Mouse (Mus musculus) C2C12 (cell line): Measurements from ENCODE around the gene S100pbp. TPM values are rescaled to one million over a fixed set of nuclear protein-coding genes. Genes with fewer than 3 reads are reported as not detected.

Experiments used
- H3K27me3 ChIP-seq: one replicate; pipeline ENCODE4 v1.6.1; 2011; ENCODE audit not compliant: control insufficient read depth, insufficient read depth, insufficient read length
- H3K36me3 ChIP-seq: one replicate; pipeline ENCODE4 v1.6.1; 2011; ENCODE audit not compliant: control insufficient read depth, insufficient read depth
- H3K4me3 ChIP-seq: one replicate; pipeline ENCODE4 v1.5.1; 2011; ENCODE audit warnings: mild to moderate bottlenecking, control low read depth; ENCODE audit not compliant: poor library complexity, insufficient read depth, severe bottlenecking
- H3K79me2 ChIP-seq: one replicate; pipeline ENCODE4 v1.6.1; 2011; ENCODE audit not compliant: control insufficient read depth, insufficient read depth
- H3K79me3 ChIP-seq: one replicate; pipeline ENCODE4 v1.6.1; 2011; ENCODE audit warnings: low read depth, control low read depth
- H3ac ChIP-seq: one replicate; pipeline ENCODE3; 2011; ENCODE audit warnings: low read depth; ENCODE audit not compliant: control insufficient read depth, insufficient read length
- CEBPB ChIP-seq: IDR thresholded peaks from one replicate; pipeline ENCODE4 v1.6.1; 2011; ENCODE audit warnings: low read depth, mild to moderate bottlenecking, control low read depth, moderate library complexity
- CTCF ChIP-seq: IDR thresholded peaks from one replicate; pipeline ENCODE4 v1.5.1; 2011; ENCODE audit not compliant: control insufficient read depth, insufficient read depth, insufficient read length
- FOSL1 ChIP-seq: IDR thresholded peaks from one replicate; pipeline ENCODE4 v1.8.0; 2011; ENCODE audit warnings: mild to moderate bottlenecking, low read length; ENCODE audit not compliant: poor library complexity, insufficient read depth, severe bottlenecking
- MAX ChIP-seq: IDR thresholded peaks from one replicate; pipeline ENCODE4 v1.6.1; 2011; ENCODE audit warnings: mild to moderate bottlenecking, control low read depth
- MYOD1 ChIP-seq: IDR thresholded peaks from one replicate; pipeline ENCODE4 v1.6.1; 2011; ENCODE audit warnings: low read depth; ENCODE audit not compliant: control insufficient read depth, insufficient read length
- MYOG ChIP-seq: IDR thresholded peaks from one replicate; pipeline ENCODE4 v1.6.1; 2011; ENCODE audit not compliant: control insufficient read depth, insufficient read length; ENCODE audit errors: extremely low read depth
- USF1 ChIP-seq: IDR thresholded peaks from one replicate; pipeline ENCODE4 v1.6.1; 2011; ENCODE audit warnings: low read depth, mild to moderate bottlenecking, control low read depth, moderate library complexity
- polyA plus RNA-seq: library from polyadenylated mRNA; unstranded; fragments of >200 nt; fragmentation: generic; extraction: Trizol; gene quantifications from one replicate; pipeline ENCODE4 v1.2.1, GENCODE M21; 2012; ENCODE audit warnings: missing spikeins

The S100pbp gene
- polyA plus RNA-seq, 1 experiment: 8.1 TPM

DNA sequence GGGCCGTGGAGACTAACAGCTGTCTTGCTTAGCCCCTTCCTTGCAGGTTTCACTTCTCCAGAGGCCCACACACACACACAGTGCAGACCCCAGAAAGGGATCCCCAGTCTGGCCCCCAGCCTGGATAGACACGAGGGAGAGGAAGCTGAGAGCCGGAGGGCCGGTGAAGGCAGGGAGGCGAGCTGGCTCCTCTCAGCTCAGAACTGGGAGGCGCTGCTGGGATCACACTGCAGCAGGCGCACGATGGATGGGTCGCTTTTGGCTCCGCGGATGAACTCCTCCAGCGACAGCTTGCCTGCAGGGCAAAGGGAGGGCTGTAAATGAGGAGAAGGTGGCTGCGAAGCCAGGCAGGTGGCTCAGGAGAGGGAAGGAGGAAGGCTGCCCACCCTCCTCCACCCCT, 77.3 kb downstream of the S100pbp start:
- peaks cover 21% of the 10 kb centered on the region for H3K27me3 ChIP-seq
- no peaks in the 10 kb centered on the region for H3K79me3 ChIP-seq
- H3K79me2 ChIP-seq: no peaks in the 10 kb centered on the region
- no peak for TF ChIP-seq CTCF
- TF ChIP-seq FOSL1: no peak
- TF ChIP-seq CEBPB: no peak
- no peak for TF ChIP-seq USF1
- TF ChIP-seq MYOD1: no peak
- TF ChIP-seq MYOG: no peak
- no peak for TF ChIP-seq MAX
- no peak overlapping the region for H3K4me3 ChIP-seq
- H3ac ChIP-seq: no peak overlapping the region
- no peaks in the 10 kb centered on the region for H3K36me3 ChIP-seq

DNA sequence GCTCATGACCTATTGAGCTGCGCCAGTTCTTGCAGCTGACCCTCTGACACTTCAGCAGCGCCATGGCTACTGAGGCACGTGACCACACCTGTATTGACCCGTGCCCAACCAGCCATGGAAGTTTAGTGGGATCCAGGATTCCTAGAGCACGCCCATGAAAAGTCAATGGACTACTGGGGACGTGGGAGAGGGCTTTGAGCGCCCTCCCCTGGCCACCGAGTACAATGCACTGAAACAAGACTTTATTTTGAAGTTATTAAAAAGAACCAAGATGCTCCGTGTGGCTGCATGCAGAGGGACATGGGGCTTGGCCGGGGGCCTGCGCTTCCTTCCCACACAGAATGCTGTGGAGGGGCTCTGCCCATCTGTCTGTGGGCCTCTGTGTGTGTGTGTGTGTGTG, 78.2 kb downstream of the S100pbp start:
- peaks cover 14% of the 10 kb centered on the region for H3K27me3 ChIP-seq
- H3K79me3 ChIP-seq: no peaks in the 10 kb centered on the region
- no peak overlapping the region for H3K4me3 ChIP-seq
- H3K79me2 ChIP-seq: no peaks in the 10 kb centered on the region
- H3ac ChIP-seq: no peak overlapping the region
- H3K36me3 ChIP-seq: no peaks in the 10 kb centered on the region
- TF ChIP-seq MYOD1 (no peak), FOSL1 (no peak)

DNA sequence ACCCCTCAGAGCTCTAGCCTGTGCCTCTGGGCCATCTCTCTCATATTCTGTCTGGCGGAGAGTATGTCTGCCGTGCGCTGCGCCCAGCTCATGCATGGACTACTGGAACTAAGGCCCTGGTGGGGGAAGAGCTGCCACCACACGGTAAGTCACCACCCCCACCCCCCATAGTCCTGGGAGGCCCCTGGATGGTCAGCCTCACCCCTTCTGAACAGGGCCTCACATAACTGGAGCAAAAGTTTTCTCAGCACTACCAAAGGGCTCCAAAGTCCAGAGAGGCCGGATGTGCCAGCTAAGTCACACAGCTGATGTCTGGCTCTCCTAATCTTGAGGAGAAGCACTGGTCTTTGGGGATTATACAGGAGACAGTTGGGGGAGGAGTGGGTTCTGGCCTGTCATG, 78.7 kb downstream of the S100pbp start:
- Histone ChIP-seq H3K27me3 (peaks cover 14% of the 10 kb centered on the region), H3K79me3 (no peaks in the 10 kb centered on the region)

DNA sequence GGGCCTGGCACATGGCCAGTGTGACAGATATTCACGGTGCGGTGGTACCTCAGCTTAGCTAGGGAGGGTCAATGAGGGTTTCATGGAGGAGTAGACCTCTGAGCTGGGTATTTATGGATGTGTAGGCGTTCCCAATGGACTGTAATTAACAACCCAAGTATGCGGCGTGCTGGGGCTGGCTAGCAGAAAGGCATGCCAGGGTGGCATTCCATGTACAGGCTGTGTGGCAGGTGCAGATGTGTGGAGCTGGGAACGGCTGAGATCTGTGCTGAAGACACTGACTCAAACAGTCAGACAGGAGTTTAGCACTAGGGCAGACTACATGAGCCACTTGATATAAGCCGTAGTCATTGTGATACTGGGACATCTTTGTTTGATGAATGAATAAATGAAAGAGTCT, 80.9 kb downstream of the S100pbp start:
- no peaks in the 10 kb centered on the region for H3K79me3 ChIP-seq
- no peak overlapping the region for H3K4me3 ChIP-seq
- H3K36me3 ChIP-seq: no peaks in the 10 kb centered on the region
- H3ac ChIP-seq: no peak overlapping the region
- no peaks in the 10 kb centered on the region for H3K79me2 ChIP-seq
- no peaks in the 10 kb centered on the region for H3K27me3 ChIP-seq
- TF ChIP-seq MAX (no peak), CTCF (no peak)

More for the DNA sequence above, 78.7 kb downstream of the S100pbp start:
- Histone ChIP-seq H3ac (no peak overlapping the region), H3K4me3 (no peak overlapping the region), H3K79me2 (no peaks in the 10 kb centered on the region), H3K36me3 (no peaks in the 10 kb centered on the region)
- no peak for TF ChIP-seq CTCF
- TF ChIP-seq CEBPB: no peak
- TF ChIP-seq FOSL1: no peak
- no peak for TF ChIP-seq MYOG
- no peak for TF ChIP-seq MAX
- no peak for TF ChIP-seq MYOD1
- no peak for TF ChIP-seq USF1

DNA sequence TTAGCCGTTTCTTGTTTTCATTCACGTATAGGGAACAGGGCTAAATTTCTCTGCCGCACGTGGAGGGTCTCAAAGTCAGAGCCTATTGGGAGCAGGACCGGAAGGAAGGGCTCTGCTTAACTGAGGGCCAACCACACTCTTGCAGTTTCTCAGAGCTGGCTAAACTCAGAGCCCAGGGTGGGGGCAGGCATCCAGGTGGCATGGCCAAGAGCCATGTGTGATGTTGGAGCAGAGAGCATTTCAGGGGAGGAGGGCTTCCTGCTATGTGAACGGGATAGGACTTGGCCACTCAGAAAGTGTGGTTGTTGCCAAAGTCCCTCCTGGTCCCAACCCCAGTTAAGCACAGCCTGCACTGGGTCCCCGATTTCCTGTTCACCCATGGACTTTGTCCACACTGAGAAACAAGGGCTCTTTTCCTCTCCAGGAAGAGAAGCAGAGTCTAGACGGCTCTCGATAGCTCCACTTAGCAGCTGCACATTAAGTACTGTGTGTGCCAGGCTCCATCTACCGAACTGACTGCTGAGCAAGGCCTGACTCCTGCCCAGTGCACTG, 82.1 kb downstream of the S100pbp start:
- Histone ChIP-seq H3ac (no peak overlapping the region), H3K79me2 (no peaks in the 10 kb centered on the region), H3K36me3 (no peaks in the 10 kb centered on the region), H3K27me3 (no peaks in the 10 kb centered on the region), H3K4me3 (no peak overlapping the region), H3K79me3 (no peaks in the 10 kb centered on the region)
- TF ChIP-seq MYOD1 (no peak), USF1 (no peak), CEBPB (no peak), FOSL1 (no peak), MAX (no peak), MYOG (no peak), CTCF (no peak)

DNA sequence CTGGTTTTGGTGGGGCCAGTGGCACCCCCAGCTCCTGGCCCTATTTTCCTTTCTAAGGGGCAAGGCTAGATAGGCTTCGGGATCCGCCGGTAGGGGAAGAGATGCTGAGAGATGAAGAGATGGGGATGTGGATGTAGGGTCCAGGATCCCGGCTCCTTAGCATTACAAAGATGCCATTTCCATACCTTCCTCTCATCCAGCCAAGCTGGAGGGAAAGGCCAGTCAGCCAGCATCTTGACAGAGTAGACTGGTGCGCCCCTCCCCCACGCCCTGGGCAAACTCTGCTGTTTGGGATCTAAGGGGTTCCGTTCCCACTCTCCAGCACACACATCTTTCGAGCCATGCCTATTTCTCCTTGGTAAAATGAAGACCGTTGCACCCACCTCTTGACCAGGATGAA, 83.5 kb downstream of the S100pbp start:
- no peak for TF ChIP-seq FOSL1
- no peak for TF ChIP-seq CTCF
- TF ChIP-seq MAX: no peak
- no peak for TF ChIP-seq MYOD1
- TF ChIP-seq CEBPB: no peak
- no peak for TF ChIP-seq USF1
- TF ChIP-seq MYOG: no peak
- Histone ChIP-seq H3K79me3 (no peaks in the 10 kb centered on the region), H3K27me3 (no peaks in the 10 kb centered on the region), H3K79me2 (no peaks in the 10 kb centered on the region), H3K36me3 (no peaks in the 10 kb centered on the region), H3K4me3 (no peak overlapping the region), H3ac (no peak overlapping the region)
